Mouse (Mus musculus) thymus, postnatal 4 days (tissue): ENCODE data around the gene Map10.
A peak's percentile ranks its signal among the peaks of the same experiment; 100 is the strongest.

Experiments
- DNase-seq: peaks from one replicate; pipeline ENCODE4 v3.0.0; 2021

Map10 gene

DNA sequence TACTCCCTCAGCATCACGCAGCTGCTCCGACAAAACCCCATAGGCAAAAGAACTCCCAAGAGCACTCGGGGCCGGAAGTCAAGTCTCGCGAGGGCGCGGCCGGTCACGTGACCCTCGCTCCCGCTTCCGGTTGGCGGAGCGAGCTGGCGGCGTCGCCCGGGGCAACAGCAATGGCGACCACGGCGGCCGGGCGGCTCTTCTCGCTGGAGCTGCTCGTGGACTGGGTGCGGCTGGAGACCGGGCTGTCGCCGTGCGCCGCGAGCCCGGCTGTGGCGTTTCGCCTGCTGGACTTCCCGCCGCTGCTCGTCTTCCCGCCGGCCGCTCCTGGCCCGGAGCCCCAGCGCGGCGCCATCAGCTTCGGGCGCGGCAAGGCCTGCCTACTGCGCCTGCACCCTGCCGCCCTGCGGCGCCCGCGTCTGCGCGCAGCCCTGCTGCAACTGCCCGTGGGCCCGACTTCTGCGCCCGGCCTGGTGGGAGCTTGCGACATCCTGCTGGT, at the start of gene Map10:
Map10 (plus strand) TSS at position 119 of the 496 bp plus-strand sequence.
- peak; percentile 94 for DNase-seq

DNA sequence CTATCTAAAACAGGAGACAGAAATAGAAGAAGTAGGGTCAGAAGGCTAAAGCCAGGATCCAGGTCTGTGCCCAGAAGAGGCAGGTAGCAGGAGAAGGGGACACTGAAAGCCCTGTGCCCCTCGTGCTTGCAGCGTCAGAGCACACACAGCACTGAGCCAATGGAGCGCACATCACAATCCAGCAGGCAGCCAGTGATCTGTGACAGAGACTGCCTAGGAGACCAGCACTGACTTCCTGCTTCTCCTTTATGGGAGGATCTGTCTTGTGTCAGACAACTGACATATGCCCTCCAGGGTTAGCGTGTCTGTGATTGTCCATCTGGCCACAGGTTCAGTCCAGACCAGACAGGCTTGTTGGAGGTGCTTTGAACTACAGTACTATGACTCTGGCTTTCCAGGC, 49.3 kb upstream of the Map10 start:
- DNase-seq, result no peak

DNA sequence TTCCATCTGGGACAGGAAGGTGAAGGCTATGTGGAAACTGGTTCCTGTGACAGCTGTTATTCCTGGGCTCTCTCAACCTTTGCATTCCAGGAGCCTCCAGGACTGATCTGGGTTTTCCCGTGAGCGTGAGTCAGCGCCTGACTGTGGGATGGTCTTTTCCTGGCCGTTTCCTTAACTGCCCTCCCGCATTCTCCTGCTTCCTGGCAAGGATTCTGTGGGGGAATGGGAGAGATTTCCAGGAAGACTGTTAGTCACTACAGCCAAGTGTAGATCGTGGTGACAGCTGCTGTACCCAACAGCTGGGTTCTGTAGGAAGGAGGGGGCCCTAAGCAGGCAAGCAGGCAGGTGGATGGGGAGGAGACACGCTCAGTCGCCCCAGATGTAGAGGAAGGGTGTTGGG, 45.3 kb upstream of the Map10 start:
- no peak for DNase-seq

DNA sequence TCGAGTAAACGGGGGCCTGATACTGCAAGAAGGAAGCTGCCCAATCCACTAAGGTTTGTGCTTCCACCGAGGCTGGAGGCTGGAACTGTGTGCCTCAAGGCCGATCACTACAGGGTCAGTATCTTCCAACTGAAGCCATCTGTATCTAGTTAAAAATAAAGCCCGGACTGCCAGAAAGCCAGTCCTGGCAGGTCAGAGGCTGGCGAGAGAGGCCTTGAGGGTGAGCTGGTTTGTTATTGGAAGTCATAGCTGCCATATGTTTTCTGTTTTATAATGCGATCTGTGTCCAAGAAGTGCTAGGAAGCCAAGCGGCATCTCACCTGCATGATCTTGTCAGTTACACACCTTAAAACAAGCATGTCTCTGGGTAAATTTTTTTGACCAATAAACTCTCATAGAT, 43.2 kb upstream of the Map10 start:
- no peak for DNase-seq

DNA sequence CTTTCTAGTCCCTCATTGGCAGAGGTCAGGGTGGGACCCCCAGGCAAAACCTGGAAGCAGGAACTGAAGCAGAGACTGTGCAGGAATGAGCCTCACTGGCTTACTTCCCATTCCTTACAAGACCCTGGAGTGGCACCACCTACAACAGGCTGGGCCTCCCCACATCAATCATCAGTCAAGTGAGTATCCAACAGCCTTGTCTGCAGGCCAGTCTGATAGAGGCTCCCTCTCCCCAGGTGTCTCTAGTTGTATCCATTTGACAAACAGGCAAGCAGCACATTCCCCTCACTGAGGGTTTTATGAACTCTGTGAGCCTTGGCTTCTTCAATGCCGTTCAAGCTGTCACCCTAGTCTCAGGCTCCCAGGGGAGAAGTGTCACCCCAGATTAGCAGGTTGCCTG, 40.8 kb upstream of the Map10 start:
- DNase-seq, result no peak

DNA sequence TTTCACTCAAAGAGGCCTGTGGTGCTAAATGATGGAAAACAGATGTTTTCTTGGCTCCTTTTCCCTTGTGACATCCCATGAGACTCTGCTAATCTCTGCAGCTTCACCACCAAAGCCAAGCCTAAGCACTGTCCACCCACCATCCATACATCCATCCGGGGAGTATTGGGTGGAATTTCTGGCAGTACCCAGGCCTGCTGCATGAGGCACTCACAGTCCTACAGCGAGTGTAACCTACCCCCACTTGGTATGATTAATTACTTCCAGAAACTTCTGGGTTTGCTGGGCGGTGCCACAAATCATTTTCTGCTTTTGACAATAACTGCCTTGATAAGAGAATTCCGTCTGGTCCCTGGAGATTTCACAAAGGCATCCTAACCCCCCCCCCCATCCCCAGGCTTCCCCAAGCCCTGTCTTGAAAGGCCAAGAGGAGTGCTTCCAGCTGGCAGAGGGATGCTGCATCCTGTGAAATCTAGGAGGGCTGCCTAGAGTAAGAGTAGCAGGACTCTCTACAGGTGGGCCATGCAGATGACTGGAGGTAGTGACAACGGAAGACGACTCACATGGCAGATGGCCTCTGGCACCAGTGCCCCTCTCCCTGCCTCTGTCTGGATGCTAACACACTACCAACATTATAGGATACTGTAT, 31.1 kb upstream of the Map10 start:
- DNase-seq, result no peak

DNA sequence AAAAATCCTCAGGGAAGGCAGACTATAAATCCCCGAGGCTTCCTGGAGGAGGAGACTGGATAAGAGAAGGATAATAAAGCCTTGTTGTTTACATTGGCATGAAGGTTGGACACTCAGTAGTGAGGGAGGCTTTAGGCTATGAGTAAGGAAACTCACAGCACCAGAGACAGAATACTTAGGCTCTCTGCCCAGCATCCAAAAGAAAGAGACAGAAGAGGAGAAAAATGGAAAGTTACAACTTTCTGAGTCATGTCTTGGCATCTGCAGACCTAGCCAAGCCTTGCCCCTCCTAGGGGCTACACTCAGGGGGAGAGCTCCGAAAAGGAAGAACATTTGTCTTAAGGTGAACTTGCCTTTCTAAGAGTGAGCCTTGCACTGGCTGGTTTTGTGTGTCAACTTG, 30.0 kb upstream of the Map10 start:
- DNase-seq, result no peak

DNA sequence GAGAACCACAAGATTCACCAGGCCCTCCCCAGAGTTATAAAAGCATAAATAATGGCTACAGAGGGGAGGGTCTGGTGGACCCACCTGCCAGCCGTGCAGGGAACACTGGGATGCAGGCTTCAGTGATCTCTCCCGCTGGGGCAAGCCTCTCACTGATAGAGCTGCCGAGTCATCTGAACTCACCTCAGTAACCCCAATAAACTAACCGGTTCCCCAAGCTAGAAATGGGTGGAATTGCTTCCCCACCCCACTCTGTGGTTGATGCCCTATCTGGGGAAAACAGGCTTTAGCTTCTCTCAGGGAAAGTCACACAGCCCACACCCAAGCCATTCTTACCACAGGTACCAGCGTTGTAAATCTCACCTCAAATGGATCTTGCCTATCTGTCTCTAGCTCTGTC, 28.9 kb upstream of the Map10 start:
- DNase-seq, result no peak

DNA sequence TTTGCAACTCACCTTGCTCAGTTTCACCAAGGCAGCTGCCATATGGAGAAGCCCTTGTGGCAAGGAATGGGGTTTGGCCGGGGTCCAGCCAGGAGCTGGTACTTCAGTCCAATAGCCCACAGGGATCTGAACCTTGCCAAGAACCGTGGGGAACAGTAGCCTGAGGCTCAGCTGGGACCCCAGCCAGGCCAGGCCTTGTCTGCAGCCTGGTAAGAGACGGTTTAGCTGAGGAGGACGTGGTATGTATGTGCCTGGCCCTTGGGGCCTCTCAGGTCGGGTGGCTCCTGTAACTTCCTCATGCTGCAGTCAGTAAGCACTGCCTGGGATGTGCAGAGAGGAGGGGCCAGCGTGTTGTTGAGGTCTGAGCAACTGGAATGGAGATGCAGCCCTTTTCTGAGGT, 27.8 kb upstream of the Map10 start:
- DNase-seq, result no peak

DNA sequence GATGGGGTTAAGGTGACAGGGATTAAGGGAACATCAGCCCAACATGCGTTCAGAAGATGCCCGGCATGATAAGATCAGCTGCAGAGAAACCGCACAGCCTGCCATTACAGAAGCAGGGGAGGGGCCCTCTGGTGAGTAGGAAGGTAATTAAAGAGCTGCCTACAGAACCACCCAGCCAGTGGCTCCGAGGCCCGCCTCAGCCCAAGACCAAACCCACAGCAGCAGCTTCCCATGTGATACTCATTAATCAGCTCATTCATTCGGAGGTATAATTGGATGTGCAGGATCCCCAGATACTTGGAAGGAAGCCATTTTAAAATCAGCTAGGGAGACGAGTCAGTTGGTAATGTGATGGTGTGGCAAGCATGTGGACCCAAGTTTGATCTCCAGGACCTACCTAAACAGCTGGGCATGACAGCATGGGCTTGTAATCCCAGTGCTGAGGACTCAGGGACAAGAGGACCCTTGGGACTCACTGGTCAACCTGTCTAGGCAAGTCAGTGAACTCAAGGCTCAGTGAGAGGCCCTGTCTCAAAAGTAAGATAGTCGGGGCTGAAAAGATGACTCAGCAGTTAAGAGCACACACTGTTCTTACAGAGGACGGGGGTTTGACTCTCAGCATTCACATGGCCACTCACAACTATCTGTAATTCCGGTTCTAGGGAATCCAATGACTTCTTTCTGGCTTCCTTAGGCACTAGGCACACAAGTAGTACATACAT, 23.7 kb upstream of the Map10 start:
- DNase-seq, result no peak

DNA sequence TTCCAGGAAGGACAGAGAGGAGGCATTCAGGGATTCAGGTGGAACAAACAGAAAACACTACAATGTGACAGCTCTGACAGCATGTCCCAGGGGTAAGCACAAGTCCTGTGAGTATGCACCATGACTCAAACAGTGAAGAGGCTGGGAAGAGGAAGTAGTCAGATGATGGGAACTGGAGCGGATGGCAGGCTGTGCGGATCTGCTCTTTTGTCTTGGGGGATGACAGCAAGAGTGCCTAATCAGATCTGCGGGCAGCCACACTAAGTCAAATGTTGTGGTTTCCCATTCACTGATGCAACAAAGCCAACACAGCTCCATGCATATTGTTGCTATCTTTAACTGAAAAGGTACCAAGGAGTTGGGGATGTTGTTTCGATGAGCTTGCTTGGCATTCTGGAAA, 20.2 kb upstream of the Map10 start:
- DNase-seq, result no peak

DNA sequence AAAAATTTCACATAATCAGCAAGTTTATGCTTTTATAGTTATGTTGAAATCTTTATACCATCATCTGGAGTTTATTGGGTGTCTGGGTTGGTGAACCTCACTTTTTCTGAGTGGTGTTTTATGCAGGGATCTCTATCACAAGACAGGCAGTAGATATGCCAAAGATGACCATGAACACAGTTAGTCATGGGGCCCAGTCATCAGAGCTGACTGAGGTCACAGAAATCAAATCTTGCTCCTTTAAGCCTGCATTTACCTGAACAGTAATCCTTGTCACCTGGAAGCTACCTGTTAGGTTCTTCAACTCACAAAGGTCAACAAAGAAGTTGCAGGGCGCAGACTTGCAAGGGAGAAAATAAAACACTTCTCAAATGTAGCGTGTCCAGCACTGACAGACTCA, 14.8 kb upstream of the Map10 start:
- no peak for DNase-seq

DNA sequence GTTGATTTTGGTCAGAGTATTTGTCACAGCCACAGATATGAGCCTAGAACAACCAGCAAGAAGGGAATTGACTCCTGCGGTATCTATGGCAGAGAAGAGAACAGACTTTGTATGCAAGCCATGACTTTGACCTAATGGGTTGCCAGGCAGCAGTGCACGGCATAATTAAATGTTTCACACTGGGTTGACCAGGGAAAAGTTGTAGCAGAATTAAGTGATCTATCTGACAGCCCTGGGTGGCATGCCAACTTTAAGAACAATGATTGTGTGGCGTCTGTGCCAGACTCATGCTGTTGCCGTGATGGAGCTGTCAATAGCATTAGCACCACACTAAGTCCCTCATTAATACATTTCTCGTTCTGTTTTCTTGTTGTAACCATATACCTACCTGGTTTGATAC, 11.1 kb upstream of the Map10 start:
- no peak for DNase-seq

DNA sequence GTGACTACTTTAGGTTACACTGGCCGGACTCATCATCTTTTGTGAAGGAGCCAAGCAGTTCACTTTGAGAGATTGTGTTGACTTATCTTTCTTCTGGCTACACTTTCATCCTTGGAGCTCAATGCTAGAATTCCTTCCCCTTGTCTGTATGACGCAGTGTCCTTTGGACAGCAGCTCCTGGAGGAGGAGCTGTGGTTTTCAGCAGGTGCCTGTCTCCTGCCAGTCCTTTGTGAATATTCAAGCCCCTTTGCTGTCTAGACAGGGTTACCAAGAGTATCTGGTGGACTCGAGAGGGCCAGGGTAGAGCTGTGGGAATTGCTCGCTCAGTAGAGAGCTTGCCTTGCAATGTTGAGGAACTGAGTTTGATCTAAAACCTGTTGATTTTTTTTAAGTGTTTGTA, 10.7 kb upstream of the Map10 start:
- no peak for DNase-seq

DNA sequence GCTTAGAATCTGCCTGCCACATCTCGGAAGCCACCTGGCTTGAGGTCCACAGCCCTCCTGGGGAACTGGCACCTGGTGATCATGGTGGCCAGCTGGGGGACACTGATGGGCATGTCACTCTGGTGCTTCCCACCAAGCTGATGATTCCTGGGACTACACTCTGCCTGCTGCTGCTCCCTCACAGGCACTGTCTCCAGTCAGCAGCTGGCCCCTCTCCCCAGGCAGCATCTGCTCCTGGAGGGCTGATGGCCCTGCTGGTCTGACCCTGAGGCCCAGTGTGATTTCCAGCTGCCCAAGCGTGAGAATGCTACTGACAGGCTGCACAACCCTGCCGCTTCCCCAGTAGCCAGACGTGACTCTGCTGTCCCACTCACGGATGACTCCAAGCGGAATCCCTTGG, 9.2 kb upstream of the Map10 start:
- DNase-seq, result no peak

DNA sequence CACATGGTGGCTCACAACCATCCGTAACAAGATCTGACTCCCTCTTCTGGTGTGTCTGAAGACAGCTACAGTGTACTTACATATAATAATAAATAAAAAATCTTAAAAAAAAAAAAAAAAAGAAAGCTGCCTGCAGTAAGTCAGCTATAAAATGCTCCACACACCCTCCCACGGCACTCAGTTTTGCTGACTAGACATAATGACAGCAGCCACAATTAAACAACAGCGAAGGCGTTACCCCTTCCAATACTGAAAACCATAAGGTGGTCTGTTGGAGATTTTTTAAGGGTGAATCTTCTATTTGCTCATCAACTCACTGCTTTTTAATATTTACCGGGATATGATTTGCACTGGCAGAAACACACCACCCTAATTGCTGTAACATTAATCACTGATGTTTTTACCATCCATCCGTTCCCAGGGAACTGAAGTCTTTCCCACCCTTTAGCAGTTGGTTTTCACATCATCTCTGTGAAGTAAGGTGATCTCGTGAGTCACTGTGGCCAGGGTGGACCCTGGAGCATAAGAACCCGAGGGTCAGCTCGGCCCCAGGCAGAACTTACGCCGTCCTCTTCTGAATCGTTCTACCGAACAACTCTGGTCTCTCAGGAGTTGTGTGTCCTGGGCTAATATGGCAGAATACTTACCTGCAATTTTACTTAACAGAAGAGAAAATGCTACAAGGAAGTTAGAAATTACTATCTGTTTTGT, 7.5 kb upstream of the Map10 start:
- no peak for DNase-seq

DNA sequence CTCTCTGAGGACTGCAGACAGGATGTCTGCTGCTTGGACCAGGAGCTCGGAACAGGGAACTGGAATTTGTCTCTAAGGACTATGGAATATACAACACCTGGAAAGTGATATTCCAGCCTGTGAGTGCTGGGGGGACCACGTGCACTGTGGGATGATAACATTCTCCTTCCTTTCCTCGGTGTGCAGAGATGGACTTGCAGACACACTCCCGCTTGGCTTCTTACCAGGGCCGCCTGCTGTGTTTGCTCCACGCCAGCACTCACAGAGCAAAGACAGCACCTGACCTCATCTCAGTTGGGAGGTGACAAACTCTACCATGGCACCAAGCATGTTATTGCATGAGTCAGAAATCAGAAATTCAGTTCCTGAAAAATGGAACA, 7.0 kb upstream of the Map10 start:
- no peak for DNase-seq

DNA sequence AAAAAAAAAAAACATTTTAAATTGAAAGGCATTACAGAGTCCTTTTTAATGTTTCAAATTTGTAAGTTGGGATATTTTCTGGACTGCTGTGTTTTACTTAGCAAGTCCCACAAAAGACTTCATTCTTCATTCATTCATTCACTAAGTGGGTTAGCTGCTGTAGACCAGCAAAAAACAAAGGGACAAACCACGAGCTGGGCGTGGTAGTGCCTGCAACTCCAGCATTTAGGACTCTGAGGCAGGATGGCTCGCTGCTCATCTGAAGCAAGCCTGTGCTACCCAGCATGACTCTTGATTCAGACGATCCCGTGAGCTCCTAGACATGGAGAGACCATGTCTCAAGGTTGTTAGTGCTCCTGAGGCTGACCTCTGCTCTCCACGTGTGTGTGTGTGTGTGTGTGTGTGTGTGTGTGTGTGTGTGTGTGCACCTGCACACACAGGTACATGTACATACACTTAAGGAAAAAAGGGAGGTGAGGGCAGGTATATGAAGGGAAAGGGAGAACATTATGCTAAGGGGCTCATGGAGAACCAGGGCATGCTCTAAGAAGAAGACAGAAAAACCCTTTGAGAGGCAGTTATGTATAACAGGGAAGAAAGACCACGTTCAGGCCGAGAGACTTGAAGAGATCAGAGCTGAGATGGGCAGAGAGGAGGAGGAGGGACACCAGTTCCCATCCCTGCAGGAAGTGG, 4.3 kb upstream of the Map10 start:
- DNase-seq, result no peak

DNA sequence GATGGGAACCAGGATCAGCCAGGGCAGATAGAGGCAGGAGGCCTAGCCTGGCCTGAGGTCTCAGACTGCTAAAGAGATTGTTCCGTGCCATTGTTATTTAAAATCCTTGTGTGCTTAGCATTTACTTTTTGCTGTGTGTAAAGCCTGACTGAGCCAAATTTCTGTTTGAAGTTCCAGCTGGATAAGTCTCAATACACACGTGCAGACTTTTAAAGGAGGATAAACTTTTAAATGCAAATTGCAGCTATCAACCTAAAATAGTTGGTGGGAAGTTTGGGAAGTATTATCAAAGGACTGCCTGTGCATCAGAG, 3.8 kb upstream of the Map10 start:
- DNase-seq, result no peak

DNA sequence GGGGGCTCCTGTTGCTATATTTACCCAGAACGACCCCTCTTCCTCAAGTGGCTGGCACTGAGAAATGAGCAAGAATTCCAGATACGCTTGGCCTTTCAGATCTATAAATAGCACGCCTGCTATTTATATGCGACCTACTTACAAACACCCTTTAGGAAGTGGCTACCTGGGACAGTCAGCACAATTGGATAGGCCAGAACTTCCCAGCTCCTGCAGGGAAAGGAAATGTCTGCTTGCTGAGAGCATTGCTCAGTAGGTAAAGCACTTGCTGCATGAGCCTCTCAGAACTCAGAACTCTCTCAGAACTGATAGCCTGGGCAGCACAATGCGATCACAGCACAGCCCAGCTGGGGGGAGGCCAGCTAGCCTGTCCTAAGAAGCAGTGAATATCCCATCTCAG, 3.4 kb upstream of the Map10 start:
- DNase-seq, result no peak

DNA sequence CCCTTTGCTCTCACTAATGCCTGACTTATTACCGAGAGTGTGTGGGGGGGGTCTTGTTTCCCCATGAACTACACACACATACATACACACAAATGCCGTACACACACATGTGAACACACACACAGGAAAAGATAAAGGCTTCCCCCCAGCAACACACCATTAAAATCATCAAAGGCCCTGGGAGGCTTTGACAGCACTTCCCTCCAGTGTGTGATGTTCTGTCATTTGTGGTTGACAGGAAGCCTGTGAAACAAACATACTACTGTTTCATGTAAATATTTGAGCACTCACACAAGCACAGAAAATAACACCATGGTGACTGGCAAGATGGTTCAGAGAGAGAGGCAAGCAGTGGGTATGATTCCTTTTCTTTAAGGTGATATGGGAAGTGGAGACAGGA, 2.4 kb upstream of the Map10 start:
- peak; percentile 15 for DNase-seq

DNA sequence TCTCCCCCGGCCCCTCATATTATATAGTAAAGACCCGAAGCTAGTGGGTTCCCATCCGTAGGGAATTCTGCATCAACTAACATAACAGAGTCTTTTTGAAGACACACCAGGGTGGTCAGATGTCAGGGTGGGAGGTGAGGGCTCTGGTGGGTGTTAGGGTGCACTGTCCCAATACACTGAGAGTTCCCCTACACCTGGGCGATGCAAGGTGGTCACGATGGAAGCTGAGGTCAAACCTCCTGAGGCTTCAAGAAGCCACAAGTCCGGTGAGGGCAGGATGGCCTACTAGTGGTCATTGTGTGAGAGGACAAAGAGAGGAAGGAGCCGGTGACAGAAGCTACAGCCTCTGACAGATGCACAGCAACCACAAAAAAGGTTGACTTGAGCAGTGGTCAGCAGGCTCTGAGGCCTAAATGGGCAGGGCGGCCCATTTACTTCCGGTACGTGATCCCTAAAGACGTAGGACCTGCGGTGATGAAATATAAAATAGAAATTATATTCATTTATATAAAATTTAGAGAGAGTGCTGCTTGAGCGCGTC, 389 bp upstream of the Map10 start:
- DNase-seq, result no peak

DNA sequence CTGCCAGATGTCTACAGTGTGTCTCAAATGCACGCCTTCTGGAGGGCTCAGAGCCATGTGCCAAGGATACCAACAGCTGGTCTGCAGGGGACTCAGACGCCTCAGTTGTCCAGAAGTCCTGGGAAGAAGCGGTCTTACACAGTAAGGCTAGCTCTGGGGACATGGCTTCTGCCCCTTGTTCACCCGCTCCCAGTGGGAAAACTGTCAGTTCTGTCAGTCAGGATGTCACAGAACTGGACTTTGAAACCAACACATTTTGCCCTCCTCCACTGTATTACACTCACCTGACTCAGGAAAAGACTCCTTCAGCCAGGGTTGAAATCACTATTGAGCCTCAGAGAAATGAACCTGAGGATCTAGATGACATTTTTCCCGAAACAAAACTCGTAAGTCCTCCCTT, 802 bp downstream of the Map10 start:
- DNase-seq, result no peak

DNA sequence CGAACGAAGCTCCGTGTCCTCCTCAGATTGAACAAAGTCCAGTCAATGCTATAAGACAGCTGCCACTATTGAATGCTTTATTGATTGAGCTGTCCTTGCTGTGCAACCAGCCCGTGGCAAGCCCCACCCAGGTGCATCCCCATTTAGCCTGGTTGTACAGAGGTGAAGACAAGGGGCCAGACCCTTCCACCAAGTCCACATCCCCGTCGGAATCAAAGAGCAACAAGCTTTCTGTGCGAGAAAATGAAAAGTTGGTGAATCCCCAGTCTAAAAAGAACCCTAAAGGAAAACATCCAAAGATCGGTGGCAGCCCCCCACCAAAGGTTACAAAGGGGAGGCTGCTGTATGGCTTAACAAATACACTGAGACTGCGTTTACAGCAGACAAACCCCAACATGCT, 1.3 kb downstream of the Map10 start:
- no peak for DNase-seq
